ENCODE assay signal across 30 mouse cellular contexts in genomic region chr5:72921171-72921570, GRCm38 (mm10). TPM values are rescaled to one million over a fixed set of nuclear protein-coding genes. Genes with fewer than 3 reads are reported as not detected.
"Had no signal": no experiment of that assay in that cellular context is flagged by ENCODE, and none has a peak within 500 bp of the region (broad histone marks: within the 10 kb centered on the region; RNA-seq: fewer than 3 reads in every experiment).

No protein-coding gene starts in this region.

- ATAC-seq: liver, embryonic 12.5 days; midbrain, embryonic 13.5 days; midbrain, embryonic 16.5 days had no signal

- H3K9me3 ChIP-seq: limb, embryonic 10.5 days; limb, embryonic 13.5 days; liver, embryonic 12.5 days; liver, embryonic 15.5 days; lung, embryonic 15.5 days; midbrain, embryonic 10.5 days; midbrain, embryonic 13.5 days; neural tube, embryonic 12.5 days; stomach, embryonic 15.5 days had no signal

- H3K36me3 ChIP-seq: liver, embryonic 12.5 days; liver, embryonic 15.5 days; lung, embryonic 15.5 days; midbrain, embryonic 13.5 days; neural tube, embryonic 12.5 days; stomach, embryonic 15.5 days had no signal

- DNase-seq: kidney, adult 18-20 months; kidney, adult 9 months; kidney, postnatal 25 days; layer of hippocampus, adult 9-11 months; liver; lung, adult 18-20 months; lung, postnatal 10 days; lung, postnatal 4 days; retina, postnatal 1 day; right cerebral cortex, postnatal 25 days; spleen, adult 18-20 months; thymus, postnatal 25 days had no signal

- H3K4me3 ChIP-seq: layer of hippocampus, adult 2 months; limb, embryonic 10.5 days; limb, embryonic 13.5 days; liver, embryonic 12.5 days; liver, embryonic 15.5 days; lung, embryonic 15.5 days; midbrain, embryonic 10.5 days; midbrain, embryonic 13.5 days; neural tube, embryonic 12.5 days; stomach, embryonic 15.5 days had no signal

- H3K27me3 ChIP-seq: limb, embryonic 13.5 days; lung, embryonic 15.5 days; midbrain, embryonic 13.5 days; neural tube, embryonic 12.5 days; stomach, embryonic 15.5 days had no signal

- H3K27ac ChIP-seq: layer of hippocampus, adult 2 months; limb, embryonic 10.5 days; limb, embryonic 13.5 days; liver, embryonic 12.5 days; liver, embryonic 15.5 days; lung, embryonic 15.5 days; midbrain, embryonic 10.5 days; midbrain, embryonic 13.5 days; neural tube, embryonic 12.5 days; stomach, embryonic 15.5 days had no signal

RNA-seq across cellular contexts. Expression of gene Gm10135, which starts 53.3 kb away (rescaled TPM):
- total RNA-seq: layer of hippocampus, adult 2 months; layer of hippocampus, postnatal 25 days; left cerebral cortex, adult 18-20 months; left cerebral cortex, postnatal 25 days; monocyte, adult 5-6 weeks had no signal
- polyA plus RNA-seq: kidney, embryonic 16.5 days; large intestine, adult 2 months; limb, embryonic 10.5 days; limb, embryonic 13.5 days; liver, embryonic 12.5 days; liver, embryonic 15.5 days; lung, embryonic 15.5 days; midbrain, embryonic 10.5 days; midbrain, embryonic 13.5 days; midbrain, embryonic 16.5 days; neural tube, embryonic 12.5 days; stomach, embryonic 15.5 days; thymus, postnatal 0 days had no signal
